In genomic region chr2:52176537-52176936, GRCm38 (mm10) we compare ENCODE assay signal across 10 mouse cellular contexts.
DNase-seq lines count a peak whose midpoint lies in the region; ATAC-seq lines count a peak whose summit lies in the region.
"Had no signal": no experiment of that assay in that cellular context is flagged by ENCODE, and none has a peak within 500 bp of the region (broad histone marks: within the 10 kb centered on the region; RNA-seq: fewer than 3 reads in every experiment).

No protein-coding gene starts in this region.

- no peaks in the 10 kb centered on the region for H3K27me3 ChIP-seq in hindbrain, embryonic 16.5 days (replicated peaks; ENCODE audit: control insufficient read depth, insufficient read depth, low read length)
- no peaks in the 10 kb centered on the region for H3K27me3 ChIP-seq in midbrain, embryonic 15.5 days (replicated peaks)
- H3K27me3 ChIP-seq: limb, embryonic 12.5 days had no signal

- H3K4me1 ChIP-seq in hindbrain, embryonic 16.5 days (ENCODE audit: control insufficient read depth, insufficient read depth, low read depth, low read length), result no peaks in the 10 kb centered on the region
- H3K4me1 ChIP-seq in midbrain, embryonic 15.5 days, result no peaks in the 10 kb centered on the region
- H3K4me1 ChIP-seq: limb, embryonic 12.5 days had no signal

- H3K9ac ChIP-seq in hindbrain, embryonic 16.5 days (ENCODE audit: low read depth, low read length), result no peak overlapping the region
- no peak overlapping the region for H3K9ac ChIP-seq in midbrain, embryonic 15.5 days
- H3K9ac ChIP-seq: limb, embryonic 12.5 days had no signal

- no peak for ATAC-seq in activated CD4-positive, CD25-positive, alpha-beta regulatory T cell, adult 4 months
- no peak for ATAC-seq in hindbrain, embryonic 16.5 days
- ATAC-seq in midbrain, embryonic 15.5 days (replicated peaks), result no peak

- peak; percentile 37 for DNase-seq in T-cell, adult 2 months (ENCODE audit: low spot score)
- DNase-seq in cerebellum, adult 8-10 months, result peak; percentile 89
- DNase-seq in layer of hippocampus, adult 9-11 months, result peak; percentile 87
- DNase-seq in right cerebral cortex, postnatal 14 days, result peak; percentile 26
- DNase-seq: adrenal gland, adult 2 months; gastrocnemius, postnatal 10 days had no signal

- H3K4me3 ChIP-seq in hindbrain, embryonic 16.5 days (ENCODE audit: low read length), result no peak overlapping the region
- no peak overlapping the region for H3K4me3 ChIP-seq in midbrain, embryonic 15.5 days
- H3K4me3 ChIP-seq: limb, embryonic 12.5 days had no signal

- H3K27ac ChIP-seq in hindbrain, embryonic 16.5 days (ENCODE audit: low read depth, low read length), result no peak overlapping the region
- H3K27ac ChIP-seq in midbrain, embryonic 15.5 days, result no peak overlapping the region
- H3K27ac ChIP-seq: limb, embryonic 12.5 days had no signal

- no peaks in the 10 kb centered on the region for H3K36me3 ChIP-seq in hindbrain, embryonic 16.5 days (ENCODE audit: control insufficient read depth, insufficient read depth, low read length)
- no peaks in the 10 kb centered on the region for H3K36me3 ChIP-seq in midbrain, embryonic 15.5 days (replicated peaks)
- H3K36me3 ChIP-seq: limb, embryonic 12.5 days had no signal

- WGBS in hindbrain, embryonic 16.5 days, result 66% methylated on average over 8 of the region's 8 CpGs
- 68% methylated on average over 8 of the region's 8 CpGs for WGBS in midbrain, embryonic 15.5 days

- no peaks in the 10 kb centered on the region for H3K9me3 ChIP-seq in hindbrain, embryonic 16.5 days (ENCODE audit: control insufficient read depth, low read length)
- no peaks in the 10 kb centered on the region for H3K9me3 ChIP-seq in midbrain, embryonic 15.5 days
- H3K9me3 ChIP-seq: limb, embryonic 12.5 days had no signal

- no peak overlapping the region for H3K4me2 ChIP-seq in hindbrain, embryonic 16.5 days (ENCODE audit: low read length)
- H3K4me2 ChIP-seq in midbrain, embryonic 15.5 days, result no peak overlapping the region
- H3K4me2 ChIP-seq: limb, embryonic 12.5 days had no signal

Comparison
In these comparisons a context has a peak if more than half of its experiments do, and no peak if none do; other contexts are left out.
1. DNase-seq: peak in every context shown above with its lines; median percentile 89 in cerebellum, adult 8-10 months; 87 in layer of hippocampus, adult 9-11 months; 37 in T-cell, adult 2 months; 26 in right cerebral cortex, postnatal 14 days.